Mouse (Mus musculus) midbrain, embryonic 10.5 days (tissue): ENCODE data around the gene Slc25a21. TPM values are rescaled to one million over a fixed set of nuclear protein-coding genes. Genes with fewer than 3 reads are reported as not detected.

Experiments
- DNase-seq: peaks from one replicate; pipeline ENCODE4 v3.0.0-alpha.2; 2017; ENCODE audit warnings: low spot score
- H3K27ac ChIP-seq: fragments of 300-500 bp; sonication (generic); replicated peaks from 2 replicates; pipeline ENCODE4 v1.5.1; 2016; ENCODE audit warnings: mild to moderate bottlenecking
- H3K27me3 ChIP-seq: fragments of 300-500 bp; sonication (generic); 2 replicates; pipeline ENCODE4 v1.6.1; 2016; ENCODE audit warnings: low read depth, mild to moderate bottlenecking; ENCODE audit not compliant: poor library complexity, severe bottlenecking
- H3K36me3 ChIP-seq: fragments of 300-500 bp; sonication (generic); 2 replicates; pipeline ENCODE4 v1.6.1; 2016; ENCODE audit warnings: mild to moderate bottlenecking, moderate library complexity
- H3K4me1 ChIP-seq: fragments of 300-500 bp; sonication (generic); 2 replicates; pipeline ENCODE4 v1.6.1; 2016
- H3K4me3 ChIP-seq: fragments of 300-500 bp; sonication (generic); 2 replicates; pipeline ENCODE4 v1.5.1; 2016; ENCODE audit warnings: mild to moderate bottlenecking, moderate library complexity
- H3K9me3 ChIP-seq: fragments of 300-500 bp; sonication (generic); replicated peaks from 2 replicates; pipeline ENCODE4 v1.6.1; 2016; ENCODE audit warnings: mild to moderate bottlenecking
- WGBS: fragments of 180-500 bp; shearing (Covaris S2); methylation state at CpG from one replicate; pipeline ENCODE4 v1.1.7; 2016; 5-methylcytosine and 5-hydroxymethylcytosine counted together
- polyA plus RNA-seq: library from polyadenylated mRNA; unstranded; fragments of >200 nt; fragmentation: Nextera tagmentation; extraction: Ambion mirVana; gene quantifications from 2 replicates; pipeline ENCODE4 v1.2.1, GENCODE M21; 2016

Slc25a21 gene
- polyA plus RNA-seq, 1 experiment from 2014 or later = 4.0 TPM

DNA sequence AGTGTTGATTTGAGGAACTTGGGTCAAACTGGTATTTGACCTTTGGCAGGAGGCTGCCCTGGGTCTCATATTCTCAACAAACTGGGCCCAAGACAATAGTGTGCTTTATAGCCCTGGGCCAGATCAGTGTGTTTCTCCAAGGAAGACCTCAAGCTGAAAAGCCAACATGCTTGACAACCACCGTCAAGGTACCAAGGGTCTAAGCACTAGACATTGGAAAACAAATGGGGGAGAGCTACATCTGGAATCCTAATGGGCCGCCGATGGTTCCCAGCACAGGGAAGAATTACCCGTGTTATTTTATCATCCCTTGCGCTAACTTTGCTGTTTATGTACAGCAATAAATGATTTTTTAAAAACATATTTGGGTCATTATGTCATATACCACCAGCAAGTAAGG lies 113.7 kb downstream of the Slc25a21 start:
- Histone ChIP-seq H3K27me3 (no peaks in the 10 kb centered on the region), H3K4me3 (no peak overlapping the region), H3K4me1 (peaks cover 20% of the 10 kb centered on the region), H3K36me3 (no peaks in the 10 kb centered on the region), H3K9me3 (no peaks in the 10 kb centered on the region), H3K27ac (no peak overlapping the region)
- no peak for DNase-seq
- 82% methylated on average over 5 of the region's 5 CpGs for WGBS

DNA sequence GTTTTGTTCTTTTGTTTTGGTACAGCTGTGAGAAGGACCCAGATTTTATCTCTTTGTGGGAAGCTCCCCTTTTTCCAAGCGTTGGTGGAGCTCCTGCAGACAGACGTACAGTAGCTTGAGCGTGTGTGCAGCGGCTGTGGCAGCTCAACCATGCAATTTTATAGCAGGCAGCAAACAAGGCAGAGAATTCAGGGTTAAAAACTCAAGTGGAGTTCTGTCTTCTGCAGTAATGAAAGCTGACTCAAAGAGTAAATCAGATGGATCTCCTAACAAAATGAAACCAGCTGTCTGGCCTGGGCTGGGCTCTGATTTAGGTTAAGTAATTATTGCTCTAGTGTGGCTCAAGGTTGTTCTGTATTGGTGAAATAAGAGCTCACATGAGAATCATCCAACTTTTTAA lies 120.7 kb downstream of the Slc25a21 start:
- H3K4me1 ChIP-seq = no peaks in the 10 kb centered on the region
- 78% methylated on average over 4 of the region's 4 CpGs for WGBS
- H3K36me3 ChIP-seq = no peaks in the 10 kb centered on the region
- no peaks in the 10 kb centered on the region for H3K27me3 ChIP-seq
- no peak overlapping the region for H3K4me3 ChIP-seq
- H3K27ac ChIP-seq = no peak overlapping the region
- H3K9me3 ChIP-seq = no peaks in the 10 kb centered on the region
- no peak for DNase-seq

- 88% methylated on average over 2 of the region's 2 CpGs for WGBS
- DNase-seq = no peak
- Histone ChIP-seq H3K27me3 (no peaks in the 10 kb centered on the region), H3K4me1 (0 out of 2 replicates have a peak, but pooled peaks cover 3% of the 10 kb centered on the region), H3K9me3 (no peaks in the 10 kb centered on the region), H3K27ac (no peak overlapping the region), H3K4me3 (no peak overlapping the region), H3K36me3 (no peaks in the 10 kb centered on the region)
These were observed 124.7 kb downstream of the Slc25a21 start for GRCm38 (mm10) chr12:57072616-57073015.

GRCm38 (mm10) chr12:57068607-57069006 lies 128.7 kb downstream of the Slc25a21 start:
- WGBS = 50% methylated on average over 5 of the region's 5 CpGs
- H3K36me3 ChIP-seq = no peaks in the 10 kb centered on the region
- H3K9me3 ChIP-seq = no peaks in the 10 kb centered on the region
- no peak overlapping the region for H3K27ac ChIP-seq
- no peaks in the 10 kb centered on the region for H3K27me3 ChIP-seq
- DNase-seq = no peak
- 0 out of 2 replicates have a peak, but pooled peaks cover 3% of the 10 kb centered on the region for H3K4me1 ChIP-seq
- H3K4me3 ChIP-seq = no peak overlapping the region

- Histone ChIP-seq H3K9me3 (no peaks in the 10 kb centered on the region), H3K36me3 (no peaks in the 10 kb centered on the region), H3K4me3 (no peak overlapping the region), H3K4me1 (no peaks in the 10 kb centered on the region), H3K27ac (no peak overlapping the region), H3K27me3 (no peaks in the 10 kb centered on the region)
- DNase-seq = no peak
- 90% methylated on average over 4 of the region's 4 CpGs for WGBS
These were observed 177.5 kb downstream of the Slc25a21 start for GRCm38 (mm10) chr12:57019737-57020136.

- Histone ChIP-seq H3K36me3 (no peaks in the 10 kb centered on the region), H3K9me3 (no peaks in the 10 kb centered on the region), H3K4me3 (no peak overlapping the region), H3K27me3 (no peaks in the 10 kb centered on the region), H3K4me1 (no peaks in the 10 kb centered on the region), H3K27ac (no peak overlapping the region)
- 90% methylated on average over 3 of the region's 3 CpGs for WGBS
- DNase-seq = no peak
These were observed 180.4 kb downstream of the Slc25a21 start for GRCm38 (mm10) chr12:57016845-57017244.

DNA sequence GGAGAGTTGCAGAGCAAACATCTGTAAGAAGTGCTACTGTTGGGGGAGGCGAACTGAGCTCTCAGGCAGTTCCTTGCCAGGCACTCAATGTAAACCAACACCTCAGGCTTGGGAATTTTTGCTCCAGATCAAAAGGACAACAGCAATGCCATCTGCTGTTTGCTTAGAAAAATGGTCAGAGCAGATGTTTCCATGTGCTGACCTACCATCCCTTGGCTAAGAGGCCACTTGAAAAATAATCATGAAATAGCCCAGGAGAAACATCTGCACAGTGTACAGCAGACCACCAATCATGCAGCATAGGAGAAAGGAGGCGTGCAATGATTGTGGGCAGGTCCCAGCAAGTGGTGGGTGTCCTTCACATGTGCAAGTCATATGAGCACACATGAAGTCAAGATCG lies 180.9 kb downstream of the Slc25a21 start:
- WGBS = 81% methylated on average over 3 of the region's 3 CpGs
- DNase-seq = no peak

DNA sequence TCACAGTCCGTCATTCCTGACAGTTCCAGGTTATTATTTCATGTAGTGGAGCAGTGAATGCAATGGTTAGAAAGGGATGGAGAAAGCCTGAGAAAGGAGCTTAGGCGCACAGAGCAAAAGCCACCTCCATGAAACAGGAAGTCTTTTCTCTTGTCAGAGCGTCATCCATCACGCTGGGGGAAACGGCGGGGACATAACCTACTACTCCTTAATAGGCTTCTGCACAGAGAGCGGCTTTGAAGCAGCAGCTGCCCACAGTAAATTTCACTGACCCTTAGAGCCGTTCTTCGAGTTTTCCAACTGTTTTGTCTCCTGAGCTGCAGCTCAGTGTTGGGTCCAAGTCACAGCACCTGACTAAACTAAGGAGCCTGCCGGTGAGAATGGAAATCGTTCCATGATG lies 188.3 kb downstream of the Slc25a21 start:
- Histone ChIP-seq H3K27me3 (no peaks in the 10 kb centered on the region), H3K27ac (no peak overlapping the region), H3K4me1 (peaks cover 4% of the 10 kb centered on the region; the same call in 1 of the 2 replicates), H3K9me3 (no peaks in the 10 kb centered on the region), H3K4me3 (no peak overlapping the region), H3K36me3 (no peaks in the 10 kb centered on the region)
- DNase-seq = no peak
- WGBS = 77% methylated on average over 11 of the region's 11 CpGs

More for the DNA sequence above, 180.9 kb downstream of the Slc25a21 start:
- H3K9me3 ChIP-seq = no peaks in the 10 kb centered on the region
- no peak overlapping the region for H3K4me3 ChIP-seq
- no peak overlapping the region for H3K27ac ChIP-seq
- H3K4me1 ChIP-seq = no peaks in the 10 kb centered on the region
- no peaks in the 10 kb centered on the region for H3K36me3 ChIP-seq
- no peaks in the 10 kb centered on the region for H3K27me3 ChIP-seq

- peak; percentile 55 for DNase-seq
- H3K4me1 ChIP-seq = peaks cover 9% of the 10 kb centered on the region
- H3K27ac ChIP-seq = no peak overlapping the region
- H3K27me3 ChIP-seq = peaks cover 41% of the 10 kb centered on the region
- H3K4me3 ChIP-seq = no peak overlapping the region
- no peaks in the 10 kb centered on the region for H3K9me3 ChIP-seq
- WGBS = 13% methylated on average over 5 of the region's 5 CpGs
- H3K36me3 ChIP-seq = no peaks in the 10 kb centered on the region
These were observed 211.2 kb downstream of the Slc25a21 start for GRCm38 (mm10) chr12:56986049-56986448.

GRCm38 (mm10) chr12:56982066-56982626 lies 215.1 kb downstream of the Slc25a21 start:
- WGBS = 75% methylated on average over 14 of the region's 18 CpGs
- no peak overlapping the region for H3K27ac ChIP-seq
- H3K9me3 ChIP-seq = no peaks in the 10 kb centered on the region
- H3K4me1 ChIP-seq = peaks cover 9% of the 10 kb centered on the region
- no peak for DNase-seq
- H3K4me3 ChIP-seq = no peak overlapping the region
- no peaks in the 10 kb centered on the region for H3K36me3 ChIP-seq
- peaks cover 37% of the 10 kb centered on the region for H3K27me3 ChIP-seq

- Histone ChIP-seq H3K36me3 (no peaks in the 10 kb centered on the region), H3K9me3 (no peaks in the 10 kb centered on the region), H3K4me3 (no peak overlapping the region), H3K27me3 (peaks cover 6% of the 10 kb centered on the region; the same call in 1 of the 2 replicates), H3K4me1 (no peaks in the 10 kb centered on the region), H3K27ac (no peak overlapping the region)
- WGBS = 87% methylated on average over 6 of the region's 6 CpGs
- DNase-seq = no peak
These were observed 222.0 kb downstream of the Slc25a21 start for GRCm38 (mm10) chr12:56975256-56975655.

- H3K36me3 ChIP-seq = no peaks in the 10 kb centered on the region
- H3K27ac ChIP-seq = no peak overlapping the region
- H3K27me3 ChIP-seq = no peaks in the 10 kb centered on the region; the same call in 1 of the 2 replicates
- no peaks in the 10 kb centered on the region for H3K9me3 ChIP-seq
- peaks cover 13% of the 10 kb centered on the region for H3K4me1 ChIP-seq
- 72% methylated on average over 4 of the region's 4 CpGs for WGBS
- no peak overlapping the region for H3K4me3 ChIP-seq
- no peak for DNase-seq
These were observed 234.0 kb downstream of the Slc25a21 start for GRCm38 (mm10) chr12:56963236-56963635.

- DNase-seq = peak; percentile 29
- H3K27me3 ChIP-seq = peaks cover 5% of the 10 kb centered on the region; the same call in 1 of the 2 replicates
- H3K27ac ChIP-seq = no peak overlapping the region
- no peak overlapping the region for H3K4me3 ChIP-seq
- H3K4me1 ChIP-seq = peaks cover 13% of the 10 kb centered on the region
- WGBS = 31% methylated on average over 9 of the region's 9 CpGs
- H3K36me3 ChIP-seq = no peaks in the 10 kb centered on the region
- no peaks in the 10 kb centered on the region for H3K9me3 ChIP-seq
These were observed 237.8 kb downstream of the Slc25a21 start for GRCm38 (mm10) chr12:56959230-56960051.
